Mouse (Mus musculus): ENCODE data around the gene Ajuba. TPM values are rescaled to one million over a fixed set of nuclear protein-coding genes. Genes with fewer than 3 reads are reported as not detected.

The Ajuba gene
- polyA plus RNA-seq, 1 experiment from 2014 or later: 28.4 TPM

DNA sequence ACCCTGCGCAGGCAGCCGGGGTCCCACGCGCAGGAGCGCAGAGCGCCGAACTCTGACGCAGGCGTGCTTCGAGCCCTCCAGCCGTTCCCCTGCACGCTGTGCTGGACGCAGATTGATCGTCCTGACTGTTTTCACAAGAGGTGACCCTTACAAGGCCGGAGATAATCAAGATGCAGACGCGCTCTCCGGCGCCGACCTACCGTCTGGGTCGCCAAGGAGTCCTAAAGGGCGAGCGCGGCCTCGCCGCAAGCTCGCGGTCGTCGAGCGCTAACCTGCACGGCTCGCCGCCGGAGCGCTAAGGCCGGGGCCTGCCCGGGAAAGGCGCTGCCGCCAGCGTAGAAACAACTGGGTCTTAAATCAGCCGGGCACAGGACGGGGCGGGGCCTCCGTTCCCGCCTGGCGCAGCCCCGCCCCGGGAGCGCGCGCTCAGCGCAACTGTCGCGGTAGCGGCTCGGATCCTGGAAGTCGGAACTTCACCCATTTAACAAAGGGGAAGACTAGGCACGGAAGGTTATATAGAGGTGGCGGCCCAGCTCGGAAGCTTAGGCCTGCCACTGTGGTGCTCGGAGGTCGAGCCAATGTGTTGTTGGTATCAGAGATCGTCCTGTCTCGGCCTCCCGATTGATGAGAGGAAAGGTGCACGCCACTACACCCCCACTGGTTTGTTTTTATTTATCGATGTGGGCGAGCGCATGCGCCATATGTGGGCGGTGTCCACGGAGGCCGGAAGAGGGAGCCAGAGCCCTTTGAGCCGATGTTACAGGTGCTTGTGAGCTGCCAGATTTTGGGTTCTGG, 23.2 kb downstream of the Ajuba start, which contains the start of gene Haus4:
Gene Haus4, minus strand, starts transcription at position 642 of the 795 bp plus-strand sequence.
- Histone ChIP-seq H3K4me1 (ENCODE audit: control insufficient read depth, insufficient read depth, low read length) (no peaks in the 10 kb centered on the region), H3K4me3 (ENCODE audit: low read depth, low read length) (peak within 1 kb of the TSS; percentile 53), H3K4me2 (ENCODE audit: low read depth, low read length) (peak within 1 kb of the TSS; percentile 88), H3K27me3 (ENCODE audit: control insufficient read depth, insufficient read depth, low read length) (no peaks in the 10 kb centered on the region), H3K27ac (replicated peaks; ENCODE audit: low read depth, low read length) (peak within 1 kb of the TSS; percentile 84), H3K9ac (replicated peaks; ENCODE audit: low read length) (peak within 1 kb of the TSS; percentile 85), H3K9me3 (replicated peaks; ENCODE audit: control insufficient read depth, low read length) (no peaks in the 10 kb centered on the region), H3K36me3 (replicated peaks; ENCODE audit: control insufficient read depth, insufficient read depth, low read depth, low read length) (peaks cover 3% of the 10 kb centered on the region; the same call in 1 of the 2 replicates)
- DNase-seq (ENCODE audit: low spot score): peak; percentile 89
- peak; percentile 94 for ATAC-seq (replicated peaks; ENCODE audit: insufficient number of reproducible peaks, low FRiP score, low TSS enrichment, low read depth)
- WGBS: under 1% methylated on average over 76 of the region's 76 CpGs

DNA sequence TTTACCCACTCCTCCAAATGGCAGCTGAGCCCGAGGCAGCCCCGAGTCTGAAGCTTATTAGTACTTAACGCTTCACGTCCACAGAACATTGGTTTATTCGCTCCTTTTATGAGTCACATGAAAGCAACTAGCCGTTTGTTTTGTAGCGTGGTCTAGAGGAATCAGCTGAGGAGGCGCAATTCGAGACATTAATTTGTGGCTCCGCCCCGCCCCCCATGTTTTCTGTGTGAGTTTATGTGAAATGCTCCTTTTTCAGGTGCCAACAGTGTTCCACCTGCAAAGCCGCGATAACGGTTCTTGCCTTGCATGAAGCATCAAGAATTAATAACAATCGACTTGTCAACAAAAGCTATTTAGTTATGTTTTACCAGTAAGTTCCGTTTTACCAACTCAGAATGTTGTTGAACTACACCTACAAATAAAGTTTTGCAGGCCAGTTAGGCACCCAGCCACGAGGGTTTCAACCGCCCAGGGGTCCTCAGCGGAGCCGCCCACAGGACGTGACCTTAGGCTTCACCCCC, 23.8 kb downstream of the Ajuba start:
- Histone ChIP-seq H3K4me1 (ENCODE audit: control insufficient read depth, insufficient read depth, low read length) (no peaks in the 10 kb centered on the region), H3K36me3 (replicated peaks; ENCODE audit: control insufficient read depth, insufficient read depth, low read depth, low read length) (peaks cover 3% of the 10 kb centered on the region), H3K9ac (replicated peaks; ENCODE audit: low read length) (peak overlapping the region; percentile 85), H3K4me3 (ENCODE audit: low read depth, low read length) (peak overlapping the region; percentile 53), H3K27me3 (ENCODE audit: control insufficient read depth, insufficient read depth, low read length) (no peaks in the 10 kb centered on the region), H3K4me2 (ENCODE audit: low read depth, low read length) (peak overlapping the region; percentile 88), H3K27ac (replicated peaks; ENCODE audit: low read depth, low read length) (peak overlapping the region; percentile 84), H3K9me3 (replicated peaks; ENCODE audit: control insufficient read depth, low read length) (no peaks in the 10 kb centered on the region)
- WGBS: 7% methylated on average over 21 of the region's 21 CpGs
- DNase-seq (ENCODE audit: low spot score): peak; percentile 73
- ATAC-seq (replicated peaks; ENCODE audit: insufficient number of reproducible peaks, low FRiP score, low TSS enrichment, low read depth): no peak

DNA sequence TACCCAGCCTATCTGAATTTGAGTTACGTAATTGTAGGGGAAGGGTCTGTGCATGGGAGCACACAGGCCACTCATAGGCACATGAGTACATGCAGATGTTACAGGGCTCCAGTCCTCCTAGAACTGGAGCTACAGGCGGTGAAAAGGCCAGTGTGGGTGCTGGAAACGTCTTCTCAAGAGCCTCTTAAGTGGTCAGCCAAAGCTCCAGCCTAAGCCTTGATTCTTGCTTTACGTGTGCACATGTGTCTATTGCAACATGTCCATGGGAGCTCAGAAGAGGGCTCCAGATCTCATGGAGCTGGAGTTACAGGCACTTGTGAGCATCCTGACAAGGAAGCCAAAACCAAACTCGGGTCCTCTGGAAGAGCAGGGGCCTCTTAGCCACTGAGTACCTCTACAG, 32.7 kb downstream of the Ajuba start:
- ATAC-seq (replicated peaks; ENCODE audit: insufficient number of reproducible peaks, low FRiP score, low TSS enrichment, low read depth) (no peak), DNase-seq (ENCODE audit: low spot score) (no peak)
- no peaks in the 10 kb centered on the region for H3K27me3 ChIP-seq (ENCODE audit: control insufficient read depth, insufficient read depth, low read length)
- H3K4me1 ChIP-seq (ENCODE audit: control insufficient read depth, insufficient read depth, low read length): no peaks in the 10 kb centered on the region
- peaks cover 3% of the 10 kb centered on the region for H3K36me3 ChIP-seq (replicated peaks; ENCODE audit: control insufficient read depth, insufficient read depth, low read depth, low read length)
- H3K4me3 ChIP-seq (ENCODE audit: low read depth, low read length): no peak overlapping the region
- H3K4me2 ChIP-seq (ENCODE audit: low read depth, low read length): no peak overlapping the region
- 90% methylated on average over 5 of the region's 5 CpGs for WGBS
- no peak overlapping the region for H3K27ac ChIP-seq (replicated peaks; ENCODE audit: low read depth, low read length)
- H3K9ac ChIP-seq (replicated peaks; ENCODE audit: low read length): no peak overlapping the region
- no peaks in the 10 kb centered on the region for H3K9me3 ChIP-seq (replicated peaks; ENCODE audit: control insufficient read depth, low read length)

DNA sequence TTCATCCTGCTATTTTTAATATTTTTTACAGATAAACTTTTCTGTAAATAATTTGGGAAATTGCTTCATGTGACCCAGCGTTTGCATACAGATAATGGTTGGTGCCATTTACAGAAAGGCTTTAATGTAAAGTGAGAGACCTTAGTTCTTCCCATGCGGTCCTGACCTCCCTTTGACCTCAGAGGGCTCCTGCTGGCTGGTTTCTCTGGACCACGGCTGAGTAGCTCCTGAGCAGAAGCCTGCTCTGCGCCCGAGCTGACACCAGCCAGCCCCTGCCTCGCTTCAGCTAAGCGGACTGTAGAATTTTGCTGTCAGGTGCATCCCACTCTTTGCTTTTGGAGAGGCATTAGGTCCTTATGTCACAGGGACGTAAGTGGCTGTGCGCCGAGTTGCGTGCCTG, 36.6 kb downstream of the Ajuba start:
- Histone ChIP-seq H3K4me3 (ENCODE audit: low read depth, low read length) (no peak overlapping the region), H3K27ac (replicated peaks; ENCODE audit: low read depth, low read length) (no peak overlapping the region), H3K4me2 (ENCODE audit: low read depth, low read length) (no peak overlapping the region), H3K36me3 (replicated peaks; ENCODE audit: control insufficient read depth, insufficient read depth, low read depth, low read length) (no peaks in the 10 kb centered on the region; the same call in 1 of the 2 replicates), H3K9ac (replicated peaks; ENCODE audit: low read length) (no peak overlapping the region), H3K27me3 (ENCODE audit: control insufficient read depth, insufficient read depth, low read length) (no peaks in the 10 kb centered on the region), H3K9me3 (replicated peaks; ENCODE audit: control insufficient read depth, low read length) (no peaks in the 10 kb centered on the region), H3K4me1 (ENCODE audit: control insufficient read depth, insufficient read depth, low read length) (no peaks in the 10 kb centered on the region)
- no peak for DNase-seq (ENCODE audit: low spot score)
- ATAC-seq (replicated peaks; ENCODE audit: insufficient number of reproducible peaks, low FRiP score, low TSS enrichment, low read depth): no peak
- 68% methylated on average over 11 of the region's 11 CpGs for WGBS

GRCm38 (mm10) chr14:54538580-54538979, 38.8 kb downstream of the Ajuba start:
- Histone ChIP-seq H3K4me2 (ENCODE audit: low read depth, low read length) (no peak overlapping the region), H3K9me3 (replicated peaks; ENCODE audit: control insufficient read depth, low read length) (no peaks in the 10 kb centered on the region), H3K9ac (replicated peaks; ENCODE audit: low read length) (no peak overlapping the region), H3K27ac (replicated peaks; ENCODE audit: low read depth, low read length) (no peak overlapping the region), H3K4me3 (ENCODE audit: low read depth, low read length) (no peak overlapping the region), H3K27me3 (ENCODE audit: control insufficient read depth, insufficient read depth, low read length) (no peaks in the 10 kb centered on the region), H3K4me1 (ENCODE audit: control insufficient read depth, insufficient read depth, low read length) (no peaks in the 10 kb centered on the region), H3K36me3 (replicated peaks; ENCODE audit: control insufficient read depth, insufficient read depth, low read depth, low read length) (no peaks in the 10 kb centered on the region)
- ATAC-seq (replicated peaks; ENCODE audit: insufficient number of reproducible peaks, low FRiP score, low TSS enrichment, low read depth) (no peak), DNase-seq (ENCODE audit: low spot score) (no peak)
- WGBS: 75% methylated on average over 2 of the region's 2 CpGs

DNA sequence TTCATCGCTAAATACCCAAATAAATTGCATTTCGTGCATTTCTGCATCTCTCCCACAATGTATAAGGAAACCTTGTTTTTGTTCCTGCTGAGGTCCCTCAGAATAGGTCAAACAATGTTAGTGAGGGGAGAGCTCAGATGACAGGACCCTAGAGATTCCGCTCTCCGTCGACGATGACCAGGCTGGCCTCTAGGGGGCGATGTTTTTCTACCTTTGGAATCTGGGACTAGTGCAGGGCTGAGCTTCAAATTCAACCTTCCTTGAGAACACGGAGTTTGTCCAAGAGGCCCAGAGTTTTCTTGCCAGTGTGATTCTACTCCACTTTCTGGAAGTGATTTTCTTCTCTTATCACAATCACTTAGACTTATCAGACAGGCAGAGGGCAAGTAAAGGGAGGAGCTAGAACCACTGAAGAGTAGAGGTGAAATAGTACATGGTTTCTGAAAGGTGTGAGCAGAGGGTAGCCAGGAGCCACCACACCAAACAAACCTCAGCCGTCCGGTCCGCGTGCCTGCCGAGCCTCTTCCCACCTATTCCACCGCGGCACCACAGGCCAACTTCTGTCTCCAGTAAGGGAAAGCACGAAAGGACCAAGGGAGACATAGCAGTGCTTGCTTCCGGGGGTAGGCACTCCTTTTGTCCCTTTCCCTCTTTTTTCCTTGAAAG, 48.8 kb downstream of the Ajuba start:
- 13% methylated on average over 17 of the region's 17 CpGs for WGBS
- Histone ChIP-seq H3K27ac (replicated peaks; ENCODE audit: low read depth, low read length) (no peak overlapping the region), H3K4me1 (ENCODE audit: control insufficient read depth, insufficient read depth, low read length) (no peaks in the 10 kb centered on the region; the same call in 1 of the 2 replicates), H3K4me3 (ENCODE audit: low read depth, low read length) (no peak overlapping the region), H3K27me3 (ENCODE audit: control insufficient read depth, insufficient read depth, low read length) (no peaks in the 10 kb centered on the region), H3K9ac (replicated peaks; ENCODE audit: low read length) (peak overlapping the region; percentile 13; the same call in 1 of the 2 replicates), H3K36me3 (replicated peaks; ENCODE audit: control insufficient read depth, insufficient read depth, low read depth, low read length) (no peaks in the 10 kb centered on the region), H3K9me3 (replicated peaks; ENCODE audit: control insufficient read depth, low read length) (no peaks in the 10 kb centered on the region), H3K4me2 (ENCODE audit: low read depth, low read length) (no peak overlapping the region)
- DNase-seq (ENCODE audit: low spot score) (peak; percentile 97), ATAC-seq (replicated peaks; ENCODE audit: insufficient number of reproducible peaks, low FRiP score, low TSS enrichment, low read depth) (peak; percentile 77)

GRCm38 (mm10) chr14:54528007-54528393, 49.4 kb downstream of the Ajuba start:
- H3K4me1 ChIP-seq (ENCODE audit: control insufficient read depth, insufficient read depth, low read length): no peaks in the 10 kb centered on the region; the same call in 1 of the 2 replicates
- H3K9ac ChIP-seq (replicated peaks; ENCODE audit: low read length): no peak overlapping the region; the same call in 1 of the 2 replicates
- 16% methylated on average over 5 of the region's 5 CpGs for WGBS
- H3K27ac ChIP-seq (replicated peaks; ENCODE audit: low read depth, low read length): peak overlapping the region; percentile 47; the same call in 1 of the 2 replicates
- DNase-seq (ENCODE audit: low spot score) (peak; percentile 33), ATAC-seq (replicated peaks; ENCODE audit: insufficient number of reproducible peaks, low FRiP score, low TSS enrichment, low read depth) (no peak)
- H3K4me2 ChIP-seq (ENCODE audit: low read depth, low read length): peak overlapping the region; percentile 74; the same call in 1 of the 2 replicates
- no peaks in the 10 kb centered on the region for H3K9me3 ChIP-seq (replicated peaks; ENCODE audit: control insufficient read depth, low read length)
- H3K27me3 ChIP-seq (ENCODE audit: control insufficient read depth, insufficient read depth, low read length): no peaks in the 10 kb centered on the region
- no peaks in the 10 kb centered on the region for H3K36me3 ChIP-seq (replicated peaks; ENCODE audit: control insufficient read depth, insufficient read depth, low read depth, low read length)
- H3K4me3 ChIP-seq (ENCODE audit: low read depth, low read length): no peak overlapping the region
